Mouse (Mus musculus): ENCODE measurements around the gene Sarnp.

Gene Sarnp

DNA sequence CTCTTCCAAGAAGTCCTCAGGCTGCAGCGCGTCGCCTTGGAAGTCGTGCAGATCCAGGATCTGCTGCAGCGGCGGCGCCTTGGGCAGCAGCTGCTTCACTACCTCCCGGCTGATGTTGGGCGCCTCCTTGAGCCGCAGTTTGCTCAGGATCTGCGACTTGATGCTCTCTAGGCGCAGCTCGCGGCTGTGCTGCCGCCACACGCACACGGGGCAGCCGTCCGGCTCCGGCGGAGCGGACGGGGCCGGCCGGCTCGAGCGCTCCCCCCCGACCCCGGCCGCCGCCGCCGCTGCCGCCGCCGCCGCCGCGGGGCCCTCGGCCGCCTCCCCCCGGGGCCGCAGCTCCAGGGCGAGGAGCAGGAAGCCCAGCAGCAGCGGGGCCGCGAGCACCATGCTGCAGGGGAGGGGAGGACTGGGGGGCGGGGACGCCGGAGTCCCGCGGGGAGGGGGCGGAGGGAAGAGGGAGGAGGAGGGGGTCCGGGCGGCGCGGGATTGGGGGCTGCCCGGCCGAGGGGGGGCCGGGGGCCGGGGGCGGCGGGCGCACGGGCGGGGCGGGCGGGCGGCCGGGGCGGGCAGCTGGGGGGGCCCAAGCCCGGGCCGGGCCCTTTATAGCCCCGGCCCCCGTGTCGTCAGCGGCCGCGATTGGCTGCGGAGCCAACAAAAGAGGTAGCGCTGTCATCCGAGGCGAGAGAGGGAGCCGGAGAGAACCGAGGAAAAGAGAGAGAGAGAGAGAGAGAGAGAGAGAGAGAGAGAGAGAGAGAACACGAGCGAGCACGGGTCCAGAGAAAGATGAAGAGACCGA, 74.4 kb downstream of the Sarnp start, which contains the start of gene Gdf11:
Gene Gdf11 (minus strand): TSS at position 423 of the 799 bp plus-strand sequence.
- DNase-seq (ENCODE audit: low read depth) = peak; percentile 77

DNA sequence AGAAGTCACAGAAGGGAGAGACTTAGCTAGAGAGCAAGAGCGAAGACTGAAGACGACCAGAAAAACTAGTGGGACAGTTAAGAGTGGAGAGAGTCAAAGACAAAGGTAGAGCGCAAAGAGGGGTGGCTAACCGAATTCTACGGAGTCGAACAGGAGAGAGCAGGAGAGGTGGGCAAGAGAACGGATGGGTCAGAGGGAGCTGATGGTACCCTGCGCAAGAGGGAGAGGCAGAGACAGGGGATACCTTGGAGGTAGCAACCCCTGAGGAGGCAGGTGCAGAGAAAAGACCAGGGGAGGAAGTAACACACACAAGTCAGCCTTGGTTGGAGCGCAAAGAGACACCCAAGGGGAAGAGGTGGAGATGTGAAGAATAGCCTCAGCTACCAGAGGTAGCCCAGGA, 75.1 kb downstream of the Sarnp start:
- DNase-seq (ENCODE audit: low read depth) = peak; percentile 60

DNA sequence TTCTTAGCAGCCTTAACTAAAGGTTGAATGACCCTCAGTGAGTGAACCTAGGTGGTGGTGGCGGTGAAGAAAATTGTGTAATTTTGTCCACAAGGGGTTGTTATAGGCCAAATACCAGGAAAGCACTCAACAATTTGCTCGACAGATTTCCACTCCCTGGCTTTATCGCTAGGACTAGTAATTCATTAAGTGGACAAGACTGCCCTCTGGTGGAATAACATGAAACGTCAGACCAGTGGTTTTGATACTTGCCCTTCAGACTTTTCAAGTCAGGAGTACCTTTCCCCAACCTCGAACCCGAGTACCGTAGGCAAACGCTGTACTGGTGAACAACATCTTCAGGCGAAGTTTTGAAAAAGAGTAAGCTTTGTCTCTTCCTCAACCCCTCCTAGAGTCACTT, 78.3 kb downstream of the Sarnp start:
- DNase-seq (ENCODE audit: low read depth) = peak; percentile 95

DNA sequence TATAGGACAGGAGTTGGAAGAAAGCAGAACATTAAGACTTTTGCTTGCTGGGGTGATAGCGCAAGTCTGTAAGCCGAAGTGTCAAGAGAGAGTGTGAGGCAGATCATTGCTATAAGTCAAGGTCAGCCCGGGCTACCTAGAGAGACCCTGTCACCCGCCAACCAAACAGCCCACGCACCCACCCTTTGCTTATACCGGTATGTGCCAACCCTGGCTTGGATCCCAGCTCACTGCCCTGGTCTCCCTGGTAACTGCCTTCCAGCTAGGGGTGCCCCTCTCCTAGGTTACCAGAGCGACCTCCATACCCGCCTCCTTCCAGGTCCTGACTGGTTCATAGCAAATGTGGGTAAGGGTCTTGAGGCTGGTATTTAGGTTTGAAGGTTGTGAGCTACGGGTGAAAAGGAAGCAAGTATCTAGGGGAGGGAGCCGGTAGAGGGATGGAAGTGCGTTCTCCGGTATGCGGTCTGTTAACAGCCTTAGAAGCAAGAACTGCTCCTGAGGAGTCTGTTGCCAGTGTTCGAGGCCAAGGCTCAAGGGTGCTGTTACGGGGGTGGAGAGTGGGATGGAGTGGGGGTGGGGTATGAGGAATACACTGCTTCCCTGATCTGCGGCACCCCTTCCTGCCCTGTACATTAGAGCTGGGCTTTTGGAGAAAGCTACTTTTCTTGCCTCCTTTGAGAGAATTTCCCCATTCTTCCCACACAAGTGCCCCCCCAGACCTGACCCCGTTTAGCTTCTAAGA, 79.0 kb downstream of the Sarnp start:
- peak; percentile 29 for DNase-seq (ENCODE audit: low read depth)

DNA sequence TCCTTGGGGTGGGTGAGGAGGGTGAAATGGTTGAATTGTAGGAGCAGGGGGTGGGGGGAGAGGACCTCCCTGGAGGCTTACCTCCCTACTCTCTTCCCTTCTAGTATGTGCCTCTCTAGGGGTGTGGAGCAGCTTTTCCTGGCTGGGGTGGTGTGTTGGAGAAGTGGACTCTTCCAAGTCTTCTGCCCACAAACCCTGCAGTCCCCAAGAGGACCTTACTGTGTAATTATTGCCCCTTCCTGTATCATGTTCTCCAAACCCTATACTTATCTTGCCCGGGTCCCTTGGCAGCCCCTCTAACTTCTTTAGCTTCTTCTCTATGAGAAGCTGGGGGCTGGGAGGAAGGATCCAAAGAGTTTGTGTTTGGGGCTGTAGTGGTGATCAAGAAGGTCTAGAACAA, 79.7 kb downstream of the Sarnp start:
- DNase-seq (ENCODE audit: low read depth) = no peak

DNA sequence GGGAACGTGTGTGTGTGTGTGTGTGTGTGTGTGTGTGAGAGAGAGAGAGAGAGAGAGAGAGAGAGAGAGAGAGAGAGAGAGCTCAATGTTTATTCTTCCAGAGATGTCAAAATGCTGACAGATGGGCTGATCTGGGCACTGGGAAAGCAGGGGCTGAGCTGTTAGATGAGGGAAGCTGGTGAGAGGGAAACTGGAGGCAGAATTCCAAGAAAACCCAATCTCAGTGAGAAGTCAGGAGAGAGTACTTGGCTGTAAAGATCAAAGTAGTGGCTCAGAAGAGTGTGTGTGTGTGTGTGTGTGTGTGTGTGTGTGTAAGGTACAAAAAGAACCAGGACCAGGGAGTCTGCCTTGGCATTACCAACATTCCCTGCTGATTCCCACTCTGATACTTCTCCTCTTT, 80.4 kb downstream of the Sarnp start:
- DNase-seq (ENCODE audit: low read depth) = no peak

DNA sequence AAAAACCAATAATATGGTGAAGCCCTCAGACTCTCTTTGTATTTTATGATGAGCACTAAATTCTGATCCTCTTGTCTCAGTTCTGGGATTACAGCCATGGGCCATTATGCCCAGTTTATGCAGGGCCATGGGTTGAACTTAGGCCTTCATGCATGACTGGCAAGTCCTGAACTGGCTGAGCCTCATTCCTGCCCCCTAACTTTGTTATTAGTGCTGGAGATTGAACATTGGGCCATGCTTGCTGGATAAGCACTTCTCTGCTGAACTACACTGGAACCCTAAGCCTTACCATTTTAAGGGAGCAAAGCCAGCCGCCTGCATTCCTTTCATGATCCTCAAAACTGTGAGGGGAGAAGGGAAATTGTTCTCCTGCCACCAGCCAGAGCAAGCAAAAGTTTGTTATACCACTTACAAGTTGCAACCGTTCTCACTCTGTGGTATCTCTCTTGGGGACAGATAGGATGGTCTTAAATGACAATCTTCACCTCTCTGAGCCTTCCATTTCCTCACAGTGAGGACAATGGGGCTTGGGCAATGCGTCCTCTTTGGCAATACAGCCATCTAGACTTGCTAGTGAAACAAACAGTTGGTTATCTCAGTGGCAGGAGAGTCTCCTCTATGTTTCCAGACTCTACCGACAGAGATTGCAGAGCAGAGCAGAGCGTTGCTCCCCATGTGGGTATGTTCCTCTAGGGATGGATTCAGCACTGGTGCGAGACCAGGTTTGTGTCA, 82.8 kb downstream of the Sarnp start:
- DNase-seq (ENCODE audit: low read depth) = no peak

DNA sequence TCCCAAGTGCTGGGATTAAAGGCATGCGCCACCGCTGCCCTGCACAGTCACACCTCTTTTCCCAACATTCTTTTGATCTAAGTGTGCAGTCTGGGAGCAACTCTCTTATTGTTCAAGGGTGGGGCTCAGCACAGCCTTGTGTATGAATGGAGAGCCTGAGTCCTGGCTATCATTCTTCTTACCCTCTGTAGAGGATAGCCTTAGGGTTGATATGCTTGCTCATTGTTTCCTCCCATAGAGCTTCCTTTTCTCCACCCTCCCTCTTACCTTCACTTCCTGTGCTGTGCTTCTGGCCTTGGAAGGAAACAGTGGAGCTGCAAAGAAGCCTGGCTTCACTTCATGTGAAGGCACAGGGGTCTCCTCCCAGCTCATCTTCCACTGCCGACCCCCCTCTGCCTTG, 83.6 kb downstream of the Sarnp start, which contains the start of gene Cd63:
Gene Cd63 (plus strand): TSS at position 292 of the 400 bp plus-strand sequence.
- no peak for DNase-seq (ENCODE audit: low read depth)

DNA sequence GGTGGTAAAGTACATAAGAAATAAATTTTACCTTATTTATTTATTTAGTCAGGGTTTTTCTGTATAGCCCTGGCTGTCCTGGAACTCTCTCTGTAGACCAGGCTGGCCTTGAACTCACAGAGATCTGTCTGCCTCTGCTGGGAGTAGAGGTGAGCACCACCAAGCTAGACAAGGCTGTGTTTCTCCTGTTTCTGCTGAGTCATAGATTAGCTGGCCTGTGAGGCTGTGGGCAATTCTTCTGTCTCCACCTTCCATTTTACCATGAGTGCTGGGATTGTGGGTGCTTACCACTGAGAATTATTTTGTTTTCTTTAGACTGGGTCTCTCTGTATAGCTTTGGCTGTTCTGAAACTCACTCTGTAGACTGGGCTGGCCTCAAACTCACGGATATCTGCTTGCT, 84.3 kb downstream of the Sarnp start:
- DNase-seq (ENCODE audit: low read depth) = no peak

DNA sequence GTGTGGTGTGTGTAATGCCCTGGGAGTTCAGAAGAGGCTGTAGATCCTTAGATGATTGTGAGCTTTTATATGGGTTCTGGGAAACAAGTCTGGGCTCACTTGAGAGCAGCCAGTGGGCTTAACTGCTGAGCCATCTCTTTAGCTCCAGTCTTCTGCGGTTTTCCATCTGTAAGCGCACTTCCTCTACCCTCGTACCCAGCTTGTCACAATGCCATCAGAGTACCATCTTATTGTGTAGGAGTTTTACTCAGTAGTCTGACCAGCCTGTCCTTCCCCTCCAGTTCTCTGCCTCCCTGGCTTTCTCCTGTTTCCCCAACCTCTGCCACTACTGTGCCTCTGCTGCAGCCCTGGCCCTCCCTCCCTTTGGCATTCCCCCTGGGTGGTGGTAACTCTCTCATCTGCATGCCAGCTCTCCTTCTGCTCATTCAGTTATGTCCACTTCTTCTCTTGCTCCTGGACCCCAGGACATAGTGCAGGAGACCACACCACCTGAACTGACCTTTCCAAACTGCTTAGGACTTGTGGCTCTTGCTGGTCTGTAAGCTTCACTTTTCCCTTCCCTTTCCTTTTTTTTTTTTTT, 85.4 kb downstream of the Sarnp start:
- peak; percentile 58 for DNase-seq (ENCODE audit: low read depth)

DNA sequence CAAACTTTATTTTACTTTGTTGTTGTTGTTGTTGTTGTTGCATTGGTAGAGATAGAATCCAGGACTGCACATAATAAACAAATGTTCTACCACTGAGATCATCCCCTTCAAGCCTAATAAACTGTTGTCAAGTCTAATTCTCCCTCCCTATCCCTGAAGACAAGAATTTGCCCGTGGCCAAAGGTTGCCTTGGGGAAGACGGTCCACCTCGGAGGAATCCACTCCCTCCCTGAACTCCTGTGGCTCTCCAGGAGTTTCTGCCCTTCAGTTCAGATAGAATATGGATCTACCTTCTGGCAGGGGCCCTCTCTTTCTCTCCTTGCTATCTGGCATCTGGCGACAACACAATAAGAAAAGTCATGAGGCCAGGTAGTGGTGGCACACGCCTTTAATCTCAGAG, 87.7 kb downstream of the Sarnp start:
- no peak for DNase-seq (ENCODE audit: low read depth)

DNA sequence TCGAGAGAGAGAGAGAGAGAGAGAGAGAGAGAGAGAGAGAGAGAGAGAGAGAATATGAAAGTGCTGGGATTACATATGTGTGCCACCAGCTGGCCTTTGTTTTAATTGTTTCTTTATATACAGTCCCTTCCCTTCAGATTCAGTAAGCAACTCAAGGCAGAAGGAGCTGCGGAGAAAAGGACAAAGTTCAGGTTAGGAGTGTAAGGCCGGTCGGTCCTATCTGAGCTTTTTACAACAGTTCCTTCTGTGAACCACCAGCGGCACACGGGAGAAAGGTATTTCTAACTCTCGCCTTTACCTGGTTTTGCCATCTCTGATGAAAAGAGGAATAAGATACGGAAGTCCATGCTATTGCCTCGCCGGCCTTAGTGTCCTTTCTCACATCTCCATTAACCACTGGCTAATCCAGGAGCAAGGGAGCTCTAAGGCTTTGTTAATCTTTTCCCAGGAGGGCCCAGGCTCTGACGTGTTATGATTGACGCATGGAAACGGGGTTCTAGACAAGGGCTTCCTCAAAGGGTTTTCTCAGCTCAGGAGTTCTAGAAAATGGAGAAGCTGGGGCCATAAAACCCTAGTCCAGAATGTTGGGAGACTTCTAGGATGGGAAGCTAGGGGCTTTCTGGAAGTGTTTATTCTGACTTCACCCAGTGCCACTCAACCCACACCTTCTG, 91.8 kb downstream of the Sarnp start:
- DNase-seq (ENCODE audit: low read depth) = no peak

DNA sequence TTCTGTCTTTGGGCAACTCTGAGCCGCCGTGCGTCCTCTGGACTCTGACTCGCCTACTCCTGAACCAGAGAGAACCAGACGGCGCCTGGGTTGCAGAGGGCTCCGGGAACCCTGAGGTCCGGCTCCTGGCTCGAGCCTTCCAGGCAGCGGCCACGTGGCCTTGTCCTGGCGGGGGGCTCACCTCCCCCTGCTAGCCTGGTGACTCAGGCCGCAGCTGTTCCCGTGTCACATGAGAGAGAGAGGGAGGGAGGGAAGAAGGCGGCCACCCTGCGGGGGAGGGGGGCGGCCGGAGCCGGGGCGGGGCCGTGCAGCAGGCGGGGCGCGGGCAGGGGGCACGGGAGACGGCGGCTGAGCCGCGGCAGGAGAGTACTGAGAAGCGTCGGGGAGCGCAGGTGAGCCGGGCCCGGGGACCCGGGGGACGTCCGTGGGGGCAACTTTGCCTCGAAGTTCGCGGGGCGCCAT, 92.5 kb downstream of the Sarnp start:
- DNase-seq (ENCODE audit: low read depth) = no peak

DNA sequence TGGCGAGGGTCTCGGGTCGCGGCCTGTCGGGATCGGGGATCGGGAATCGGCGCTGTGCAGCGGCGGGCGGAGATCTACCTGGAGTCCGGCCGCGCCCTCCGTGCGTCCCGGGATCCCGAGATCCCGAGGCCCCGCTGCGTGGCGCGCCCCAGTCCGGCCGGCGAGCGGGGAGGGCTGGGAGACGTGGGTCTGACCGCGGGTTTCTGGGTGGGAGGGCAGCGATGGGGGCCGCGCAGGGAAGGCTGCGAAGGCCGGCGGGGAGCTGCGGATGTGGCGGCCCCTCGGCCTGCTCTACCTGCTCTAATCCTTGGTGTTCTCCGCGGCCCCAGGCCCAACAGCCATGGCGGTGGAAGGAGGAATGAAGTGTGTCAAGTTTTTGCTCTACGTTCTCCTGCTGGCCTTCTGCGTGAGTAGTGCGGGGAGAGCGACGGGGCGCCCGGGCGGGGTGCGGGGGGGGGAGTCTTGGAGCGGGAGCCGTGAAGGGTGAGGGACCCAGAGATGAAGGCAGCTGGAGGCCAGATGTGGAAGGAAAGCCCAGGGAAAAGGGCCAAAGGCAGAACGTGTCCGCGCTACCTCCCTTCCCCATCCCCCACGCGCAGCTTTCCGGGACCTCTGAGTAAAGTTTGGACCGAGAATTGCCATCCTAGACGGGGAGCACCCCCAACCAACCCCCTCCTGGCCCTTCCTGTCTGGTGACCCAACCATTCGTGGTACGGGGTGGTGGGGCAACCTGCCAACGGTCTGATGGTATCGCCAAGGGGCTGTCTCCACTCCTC, 93.1 kb downstream of the Sarnp start:
- no peak for DNase-seq (ENCODE audit: low read depth)

DNA sequence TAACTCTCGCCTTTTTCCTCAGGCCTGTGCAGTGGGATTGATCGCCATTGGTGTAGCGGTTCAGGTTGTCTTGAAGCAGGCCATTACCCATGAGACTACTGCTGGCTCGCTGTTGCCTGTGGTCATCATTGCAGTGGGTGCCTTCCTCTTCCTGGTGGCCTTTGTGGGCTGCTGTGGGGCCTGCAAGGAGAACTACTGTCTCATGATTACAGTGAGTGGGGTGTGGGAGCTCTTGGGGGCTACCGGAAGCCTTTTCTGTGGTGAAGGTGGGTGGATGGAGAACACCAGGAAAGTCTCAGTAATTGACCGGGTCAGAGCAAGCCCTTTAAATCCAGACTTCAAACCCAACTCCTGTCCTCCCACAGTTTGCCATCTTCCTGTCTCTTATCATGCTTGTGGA, 94.3 kb downstream of the Sarnp start:
- no peak for DNase-seq (ENCODE audit: low read depth)

DNA sequence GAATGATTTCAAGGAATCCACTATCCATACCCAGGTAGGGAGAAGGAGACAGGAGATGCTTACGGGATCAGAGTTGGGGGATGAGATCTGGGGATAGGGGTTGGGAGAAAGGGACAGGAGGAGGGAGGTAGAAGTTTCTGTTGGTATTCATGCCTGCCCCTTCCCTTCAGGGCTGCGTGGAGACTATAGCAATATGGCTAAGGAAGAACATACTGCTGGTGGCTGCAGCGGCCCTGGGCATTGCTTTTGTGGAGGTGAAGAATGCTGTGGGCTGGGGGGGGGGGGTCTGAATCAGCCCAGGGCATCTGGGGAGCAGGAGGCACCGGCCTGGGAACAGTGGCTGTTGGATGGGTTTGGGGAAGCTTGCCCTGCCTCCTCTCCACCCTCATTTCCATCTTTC, 95.1 kb downstream of the Sarnp start:
- DNase-seq (ENCODE audit: low read depth) = no peak

DNA sequence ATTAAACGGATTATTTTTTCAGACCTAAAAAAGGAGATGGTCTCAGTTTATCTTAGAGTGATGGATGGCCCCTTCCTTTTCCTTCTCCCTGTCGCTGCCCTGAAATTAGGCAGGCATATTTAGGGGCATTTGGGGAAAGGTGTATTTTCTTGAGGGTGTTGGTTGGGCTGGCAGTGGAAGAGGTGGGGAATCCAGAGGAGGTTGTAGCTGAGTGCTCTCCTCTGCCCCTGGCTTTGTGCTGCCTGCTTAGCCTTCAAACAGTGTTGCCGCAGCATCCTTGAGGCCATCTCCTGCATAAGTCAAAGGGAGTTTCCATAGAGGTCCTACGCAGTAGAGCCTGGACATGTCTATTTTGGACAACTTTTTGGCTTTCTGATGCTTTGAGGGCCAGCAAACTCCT, 95.7 kb downstream of the Sarnp start:
- DNase-seq (ENCODE audit: low read depth) = no peak

DNA sequence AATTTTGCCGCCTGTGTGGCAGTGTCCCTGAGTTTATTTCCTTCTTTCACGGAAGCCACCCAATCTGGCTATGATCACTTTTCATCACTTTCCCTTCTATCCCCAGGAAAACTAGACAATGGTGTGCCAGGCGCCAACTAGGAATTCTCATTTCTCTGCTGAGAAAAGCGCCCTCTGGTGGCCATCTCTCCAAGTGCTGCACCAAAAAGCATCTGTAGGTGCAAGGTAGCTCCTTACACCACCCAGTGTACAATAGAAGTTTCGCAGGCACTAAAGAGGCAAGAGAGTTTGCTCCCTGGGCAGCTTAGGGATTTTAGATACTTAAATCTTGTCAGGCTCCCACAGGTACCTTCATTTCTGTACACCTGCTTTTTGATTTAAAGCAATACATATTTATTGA, 96.1 kb downstream of the Sarnp start:
- DNase-seq (ENCODE audit: low read depth) = peak; percentile 92

DNA sequence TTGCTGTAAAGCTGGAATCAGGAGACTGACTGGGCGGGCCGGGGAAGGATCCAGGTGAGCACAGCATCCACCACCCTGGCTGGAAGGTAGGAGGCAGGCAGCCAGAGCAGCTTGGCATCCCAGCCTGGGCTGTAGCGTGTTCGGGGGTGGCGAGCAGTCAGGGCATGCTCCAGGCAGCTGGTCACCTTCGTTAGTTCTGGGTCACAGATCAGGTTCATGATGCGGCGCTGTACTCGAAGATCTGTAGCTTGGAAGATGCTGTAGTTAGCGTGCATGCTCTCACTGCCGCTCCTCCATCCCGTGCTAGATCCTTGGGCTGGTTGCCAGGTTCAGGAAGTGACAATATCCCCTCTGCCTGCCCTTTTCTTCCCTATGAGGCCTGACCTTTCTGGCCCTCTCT, 96.6 kb downstream of the Sarnp start:
- no peak for DNase-seq (ENCODE audit: low read depth)

DNA sequence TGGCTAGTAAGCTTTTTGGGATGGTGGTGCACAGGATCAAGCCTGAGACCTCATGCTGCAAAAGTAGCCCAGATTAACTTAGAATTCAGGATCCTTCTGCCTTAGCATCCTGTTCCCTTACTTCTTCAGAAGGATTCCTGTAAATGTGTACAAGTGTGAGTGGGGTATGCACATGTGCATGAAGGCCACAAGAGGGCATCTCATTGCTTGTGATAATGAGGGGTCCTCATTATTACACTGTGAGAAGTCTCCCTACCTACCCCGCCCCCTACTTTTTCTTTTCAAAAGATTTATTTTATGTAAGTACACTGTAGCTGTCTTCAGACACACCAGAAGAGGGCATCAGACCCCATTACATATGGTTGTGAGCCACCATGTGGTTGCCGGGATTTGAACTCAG, 98.4 kb downstream of the Sarnp start:
- DNase-seq (ENCODE audit: low read depth) = no peak

DNA sequence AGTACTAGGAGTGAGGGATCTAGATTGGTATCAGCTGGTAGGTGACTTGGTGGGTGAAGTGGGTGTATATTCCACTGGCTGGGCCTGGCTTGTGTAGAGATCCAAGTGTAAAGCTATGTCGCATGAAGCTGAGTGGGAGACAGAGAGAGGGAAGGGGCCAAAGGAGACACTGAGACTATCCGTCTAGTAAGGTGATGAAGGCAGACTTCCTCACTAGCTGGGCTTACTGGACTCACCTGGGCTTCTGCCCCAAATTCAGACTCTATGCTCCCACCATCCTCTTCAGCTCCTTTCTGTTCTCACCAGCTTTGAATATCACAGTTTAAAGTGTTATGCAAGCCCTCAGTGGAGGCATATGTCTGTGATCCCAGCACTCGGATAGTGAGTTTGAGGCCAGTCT, 99.5 kb downstream of the Sarnp start:
- DNase-seq (ENCODE audit: low read depth) = no peak

All from induced T-regulatory cell, adult 2 months (primary cell).